Mouse (Mus musculus) stomach, postnatal 0 days (tissue): ENCODE data around the gene Xrcc5.

ENCODE experiments used
- CTCF ChIP-seq: IDR thresholded peaks from 2 replicates; pipeline ENCODE4 v1.5.1; 2016; ENCODE audit warnings: antibody characterized with exemption, low read depth, mild to moderate bottlenecking, moderate library complexity
- EP300 ChIP-seq: optimal IDR thresholded peaks from 2 replicates; pipeline ENCODE3; 2016; ENCODE audit warnings: antibody characterized with exemption

DNA sequence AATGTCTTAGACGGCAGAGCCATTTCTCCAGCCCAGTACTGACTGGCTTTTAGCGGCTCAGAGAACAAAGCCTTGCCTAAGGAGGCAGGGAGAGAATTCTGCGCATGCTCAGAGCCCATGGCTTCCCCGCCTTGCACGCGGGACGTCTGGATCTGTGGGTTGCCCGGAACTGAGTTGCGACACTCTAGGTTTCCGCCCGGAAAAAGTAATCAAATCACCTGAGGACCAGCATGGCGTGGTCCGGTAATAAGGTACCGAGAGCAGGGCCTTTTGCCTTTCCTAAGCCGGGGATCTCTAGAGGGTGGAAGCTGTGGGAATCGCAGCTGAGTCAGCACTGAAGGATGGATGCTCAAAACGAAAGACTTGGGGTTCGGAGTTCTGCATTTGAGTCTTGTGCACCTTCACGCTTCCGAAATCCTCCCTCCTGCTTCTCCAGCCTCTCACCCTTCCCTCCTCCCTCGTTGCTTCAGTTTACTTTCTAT lies at the start of gene Xrcc5:
- no peak for TF ChIP-seq CTCF
- TF ChIP-seq EP300: peak; percentile 13
